Mouse (Mus musculus): Measurements from ENCODE around the gene Slc22a8. TPM values are rescaled to one million over a fixed set of nuclear protein-coding genes. Genes with fewer than 3 reads are reported as not detected.

The Slc22a8 gene
- total RNA-seq, 2 experiments from 2014 or later: not detected

Other genes with a start within 250 kb of the Slc22a8 start
- not detected for gene Slc22a30, start 186.1 kb upstream of the Slc22a8 start, total RNA-seq (2021)
- gene Slc22a6, start 26.8 kb downstream of the Slc22a8 start, total RNA-seq (2021): not detected
- gene Chrm1, start 72.5 kb downstream of the Slc22a8 start, total RNA-seq (2021): not detected
- 10 to 100 TPM; 27.9 to 30.0 TPM for gene Slc3a2, start 132.1 kb downstream of the Slc22a8 start, total RNA-seq (2021)
- 10 to 100 TPM; 15.2 to 20.4 TPM for gene Wdr74, start 144.6 kb downstream of the Slc22a8 start, total RNA-seq (2021)
- under 1 TPM in 1 of 2 experiments, not detected in 1; 0.66 TPM for gene 1700092M07Rik, start 149.5 kb downstream of the Slc22a8 start, total RNA-seq (2021)
- gene Stx5a, start 150.2 kb downstream of the Slc22a8 start, total RNA-seq (2021): 10 to 100 TPM; 19.0 to 19.9 TPM
- 10 to 100 TPM; 24.1 to 32.9 TPM for gene Nxf1, start 165.8 kb downstream of the Slc22a8 start, total RNA-seq (2021)
- 10 to 100 TPM; 79.6 to 84.2 TPM for gene Tmem223, start 179.7 kb downstream of the Slc22a8 start, total RNA-seq (2021)
- gene Tmem179b, start 183.2 kb downstream of the Slc22a8 start, total RNA-seq (2021): 1 to 10 TPM; 6.1 to 8.2 TPM
- gene Taf6l, start 195.2 kb downstream of the Slc22a8 start, total RNA-seq (2021): 1 to 10 TPM; 4.6 to 4.9 TPM
- 10 to 100 TPM; 32.0 to 35.4 TPM for gene Polr2g, start 207.3 kb downstream of the Slc22a8 start, total RNA-seq (2021)
- gene Zbtb3, start 211.3 kb downstream of the Slc22a8 start, total RNA-seq (2021): under 1 TPM; 0.42 to 0.74 TPM
- gene Ttc9c, start 228.1 kb downstream of the Slc22a8 start, total RNA-seq (2021): 1 to 10 TPM; 9.2 TPM
- 10 to 100 TPM; 31.0 to 36.6 TPM for gene Hnrnpul2, start 228.8 kb downstream of the Slc22a8 start, total RNA-seq (2021)
- 1 to 10 TPM in 1 of 2 experiments, not detected in 1; 1.4 TPM for gene AC129217.1, start 238.5 kb downstream of the Slc22a8 start, total RNA-seq (2021)
- 10 to 100 TPM; 15.9 to 17.8 TPM for gene Bscl2, start 246.2 kb downstream of the Slc22a8 start, total RNA-seq (2021)
- not detected for gene Gng3, start 247.9 kb downstream of the Slc22a8 start, total RNA-seq (2021)